8 mouse cellular contexts compared by ENCODE assay signal in genomic region chr1:36714311-36714710, GRCm38 (mm10). TPM values are rescaled to one million over a fixed set of nuclear protein-coding genes. Genes with fewer than 3 reads are reported as not detected.
DNase-seq lines count a peak whose midpoint lies in the region; ATAC-seq and TF ChIP-seq lines count a peak whose summit lies in the region.
"Had no signal": no experiment of that assay in that cellular context is flagged by ENCODE, and none has a peak within 500 bp of the region (broad histone marks: within the 10 kb centered on the region; RNA-seq: fewer than 3 reads in every experiment).

Gene Actr1b, minus strand, starts transcription at chr1:36714422.

- H3ac ChIP-seq in C2C12 (ENCODE audit: control insufficient read depth, insufficient read length, low read depth): no peak within 1 kb of the TSS

- H3K27ac ChIP-seq in forebrain, postnatal 0 days (ENCODE audit: low read depth, low read length): no peak within 1 kb of the TSS
- H3K27ac ChIP-seq in hindbrain, embryonic 13.5 days: no peak within 1 kb of the TSS
- H3K27ac ChIP-seq in liver, embryonic 15.5 days (replicated peaks): no peak within 1 kb of the TSS

- H3K27me3 ChIP-seq in C2C12 (ENCODE audit: control insufficient read depth, insufficient read depth, insufficient read length): peaks cover 29% of the 10 kb centered on the region
- H3K27me3 ChIP-seq in G1E (ENCODE audit: insufficient read depth, low read length): peaks cover 39% of the 10 kb centered on the region
- H3K27me3 ChIP-seq in forebrain, postnatal 0 days (ENCODE audit: insufficient read depth, low read length): no peaks in the 10 kb centered on the region
- no peaks in the 10 kb centered on the region for H3K27me3 ChIP-seq in hindbrain, embryonic 13.5 days
- no peaks in the 10 kb centered on the region for H3K27me3 ChIP-seq in liver, embryonic 15.5 days

- H3K4me3 ChIP-seq in C2C12 (ENCODE audit: insufficient read depth, poor library complexity, severe bottlenecking) (no peak within 1 kb of the TSS), G1E (ENCODE audit: low read depth, low read length) (no peak within 1 kb of the TSS)
- no peak within 1 kb of the TSS for H3K4me3 ChIP-seq in forebrain, postnatal 0 days (ENCODE audit: low read depth, low read length)
- no peak within 1 kb of the TSS for H3K4me3 ChIP-seq in hindbrain, embryonic 13.5 days
- no peak within 1 kb of the TSS for H3K4me3 ChIP-seq in liver, embryonic 15.5 days (replicated peaks)
- H3K4me3 ChIP-seq: erythroblast, embryonic 14.5 days had no signal

- peaks cover 5% of the 10 kb centered on the region; the same call in 1 of the 2 replicates for H3K4me1 ChIP-seq in G1E (ENCODE audit: insufficient read depth, low read depth, low read length)
- no peaks in the 10 kb centered on the region for H3K4me1 ChIP-seq in forebrain, postnatal 0 days (ENCODE audit: insufficient read depth)
- no peaks in the 10 kb centered on the region for H3K4me1 ChIP-seq in hindbrain, embryonic 13.5 days (replicated peaks)
- H3K4me1 ChIP-seq in liver, embryonic 15.5 days (replicated peaks): peaks cover 8% of the 10 kb centered on the region

- 77% methylated on average over 5 of the region's 5 CpGs for WGBS in forebrain, postnatal 0 days
- 77% methylated on average over 5 of the region's 5 CpGs for WGBS in hindbrain, embryonic 13.5 days
- WGBS in liver, embryonic 15.5 days (ENCODE audit: insufficient replicate concordance): 53% methylated on average over 5 of the region's 5 CpGs

- H3K36me3 ChIP-seq in C2C12 (ENCODE audit: control insufficient read depth, insufficient read depth) (no peaks in the 10 kb centered on the region), G1E (replicated peaks) (no peaks in the 10 kb centered on the region)
- H3K36me3 ChIP-seq in forebrain, postnatal 0 days (ENCODE audit: insufficient read depth): no peaks in the 10 kb centered on the region
- H3K36me3 ChIP-seq in hindbrain, embryonic 13.5 days: no peaks in the 10 kb centered on the region
- H3K36me3 ChIP-seq in liver, embryonic 15.5 days (replicated peaks): no peaks in the 10 kb centered on the region

- no peak within 1 kb of the TSS for H3K9ac ChIP-seq in forebrain, postnatal 0 days
- H3K9ac ChIP-seq in hindbrain, embryonic 13.5 days: no peak within 1 kb of the TSS
- no peak within 1 kb of the TSS for H3K9ac ChIP-seq in liver, embryonic 15.5 days

- H3K79me2 ChIP-seq in C2C12 (ENCODE audit: control insufficient read depth, insufficient read depth): peaks cover 4% of the 10 kb centered on the region

- peaks cover 12% of the 10 kb centered on the region for H3K9me3 ChIP-seq in G1E (replicated peaks)
- no peaks in the 10 kb centered on the region for H3K9me3 ChIP-seq in forebrain, postnatal 0 days (ENCODE audit: low read length)
- no peaks in the 10 kb centered on the region for H3K9me3 ChIP-seq in hindbrain, embryonic 13.5 days
- H3K9me3 ChIP-seq in liver, embryonic 15.5 days (replicated peaks): no peaks in the 10 kb centered on the region

- H3K79me3 ChIP-seq in C2C12 (ENCODE audit: low read depth): peaks cover 4% of the 10 kb centered on the region

- DNase-seq in G1E (ENCODE audit: low spot score): no peak
- DNase-seq in forebrain, postnatal 0 days: no peak
- no peak for DNase-seq in retina, embryonic 14.5 days (ENCODE audit: low spot score)
- DNase-seq in right cerebral cortex, postnatal 36 days (ENCODE audit: low spot score in 2 of 2): no peak

- no peak for ATAC-seq in G1E (ENCODE audit: extremely low read depth, insufficient number of reproducible peaks, low FRiP score, poor library complexity, severe bottlenecking)
- no peak for ATAC-seq in forebrain, postnatal 0 days
- no peak for ATAC-seq in hindbrain, embryonic 13.5 days (ENCODE audit: low FRiP score)
- no peak for ATAC-seq in liver, embryonic 15.5 days (ENCODE audit: insufficient read depth)

- TF ChIP-seq CTCF in C2C12 (IDR thresholded peaks at IDR 0.05; ENCODE audit: control insufficient read depth, insufficient read depth, insufficient read length) (no peak), G1E (IDR thresholded peaks at IDR 0.05; ENCODE audit: low read depth, low read length) (no peak)
- TF ChIP-seq CTCF in forebrain, postnatal 0 days (IDR thresholded peaks at IDR 0.05; ENCODE audit: low read depth): no peak

- H3K4me2 ChIP-seq in forebrain, postnatal 0 days (ENCODE audit: low read depth): no peak within 1 kb of the TSS
- H3K4me2 ChIP-seq in hindbrain, embryonic 13.5 days: no peak within 1 kb of the TSS
- no peak within 1 kb of the TSS for H3K4me2 ChIP-seq in liver, embryonic 15.5 days

TF ChIP-seq in C2C12, 6 proteins besides CTCF, POLR2A, EP300 and RAD21:
- TF ChIP-seq MYOG (IDR thresholded peaks at IDR 0.05; ENCODE audit: control insufficient read depth, extremely low read depth, insufficient read length): no peak
- no peak for TF ChIP-seq CEBPB (IDR thresholded peaks at IDR 0.05; ENCODE audit: low read depth)
- no peak for TF ChIP-seq USF1 (IDR thresholded peaks at IDR 0.05; ENCODE audit: low read depth)
- TF ChIP-seq FOSL1 (IDR thresholded peaks at IDR 0.05; ENCODE audit: insufficient read depth, low read length, poor library complexity, severe bottlenecking): no peak
- TF ChIP-seq MYOD1 (IDR thresholded peaks at IDR 0.05; ENCODE audit: control insufficient read depth, insufficient read length, low read depth): no peak
- TF ChIP-seq MAX (IDR thresholded peaks at IDR 0.05): no peak

RNA-seq across cellular contexts. Expression of gene Actr1b, which starts in this region (rescaled TPM):
- 106 TPM for polyA plus RNA-seq in C2C12 (2012; fragmentation: generic; extraction: Trizol)
- 50.8 and 54.1 TPM in 2 replicates for total RNA-seq in G1E (2014; fragmentation: Nextera tagmentation)
- total RNA-seq in G1E (2017): 87.4 and 94.2 TPM in 2 replicates
- 66.2 and 68.0 TPM in 2 replicates for polyA plus RNA-seq in G1E (2012)
- total RNA-seq in forebrain, postnatal 0 days (2014; rRNA removed): 137 TPM in 2 replicates
- 94.8 and 102 TPM in 2 replicates for polyA plus RNA-seq in forebrain, postnatal 0 days (2015; fragmentation: Nextera tagmentation; extraction: Ambion mirVana)
- polyA plus RNA-seq in hindbrain, embryonic 13.5 days (2015; fragmentation: Nextera tagmentation; extraction: Ambion mirVana): 101 and 107 TPM in 2 replicates
- 27.3 and 30.9 TPM in 2 replicates for polyA plus RNA-seq in liver, embryonic 15.5 days (2015; fragmentation: Nextera tagmentation; extraction: Ambion mirVana)
